Mouse (Mus musculus) heart, embryonic 11.5 days (tissue): ENCODE results near the gene Mag. TPM values are rescaled to one million over a fixed set of nuclear protein-coding genes. Genes with fewer than 3 reads are reported as not detected.

Source experiments
- ATAC-seq: fragments of 200-750 bp; cut with Nextera tagmentation; replicated peaks from 2 replicates; pipeline ENCODE4 v1.8.0; 2017; ENCODE audit warnings: moderate library complexity; ENCODE audit not compliant: insufficient number of reproducible peaks, low FRiP score, low TSS enrichment
- H3K27ac ChIP-seq: fragments of 300-500 bp; sonication (generic); 2 replicates; pipeline ENCODE4 v1.5.1; 2014; ENCODE audit warnings: mild to moderate bottlenecking, low read depth, low read length
- H3K27me3 ChIP-seq: fragments of 300-500 bp; sonication (generic); 2 replicates; pipeline ENCODE4 v1.6.1; 2014; ENCODE audit warnings: mild to moderate bottlenecking, low read length, mixed read lengths; ENCODE audit not compliant: control insufficient read depth, insufficient read depth
- H3K36me3 ChIP-seq: fragments of 300-500 bp; sonication (generic); 2 replicates; pipeline ENCODE4 v1.6.1; 2014; ENCODE audit warnings: mild to moderate bottlenecking, low read length, moderate library complexity, mixed read lengths; ENCODE audit not compliant: control insufficient read depth, insufficient read depth
- H3K4me1 ChIP-seq: fragments of 300-500 bp; sonication (generic); 2 replicates; pipeline ENCODE4 v1.6.1; 2014; ENCODE audit warnings: low read length; ENCODE audit not compliant: control insufficient read depth, insufficient read depth
- H3K4me2 ChIP-seq: fragments of 300-500 bp; sonication (generic); 2 replicates; pipeline ENCODE4 v1.6.1; 2014; ENCODE audit warnings: mild to moderate bottlenecking, moderate library complexity
- H3K4me3 ChIP-seq: fragments of 300-500 bp; sonication (generic); 2 replicates; pipeline ENCODE4 v1.5.1; 2014; ENCODE audit warnings: low read depth, low read length
- H3K9ac ChIP-seq: fragments of 300-500 bp; sonication (generic); 2 replicates; pipeline ENCODE4 v1.6.1; 2014; ENCODE audit warnings: mild to moderate bottlenecking, low read depth, low read length, moderate library complexity
- H3K9me3 ChIP-seq: fragments of 300-500 bp; sonication (generic); replicated peaks from 2 replicates; pipeline ENCODE4 v1.6.1; 2016; ENCODE audit warnings: low read length; ENCODE audit not compliant: control insufficient read depth
- WGBS: fragments of 180-500 bp; shearing (Covaris S2); extraction: QIAGEN DNeasy Blood & Tissue Kit; methylation state at CpG from one replicate; pipeline ENCODE4 v1.1.7; 2014; ENCODE audit not compliant: insufficient replicate concordance; 5-methylcytosine and 5-hydroxymethylcytosine counted together
- polyA plus RNA-seq: library from polyadenylated mRNA; unstranded; fragments of >200 nt; fragmentation: Nextera tagmentation; extraction: Ambion mirVana; gene quantifications from 2 replicates; pipeline ENCODE4 v1.2.1, GENCODE M21; 2014

Gene Mag
- polyA plus RNA-seq, 1 experiment from 2014 or later, result 0.09 TPM

GRCm38 (mm10) chr7:30873083-30873482, 41.6 kb downstream of the Mag start:
- H3K27me3 ChIP-seq, result peaks cover 17% of the 10 kb centered on the region; the same call in 1 of the 2 replicates
- H3K27ac ChIP-seq, result no peak overlapping the region
- no peaks in the 10 kb centered on the region for H3K4me1 ChIP-seq
- no peaks in the 10 kb centered on the region for H3K9me3 ChIP-seq
- no peaks in the 10 kb centered on the region for H3K36me3 ChIP-seq
- WGBS, result 25% methylated on average over 15 of the region's 15 CpGs
- H3K4me2 ChIP-seq, result peak overlapping the region; percentile 42
- no peak overlapping the region for H3K4me3 ChIP-seq
- H3K9ac ChIP-seq, result no peak overlapping the region
- no peak for ATAC-seq

DNA sequence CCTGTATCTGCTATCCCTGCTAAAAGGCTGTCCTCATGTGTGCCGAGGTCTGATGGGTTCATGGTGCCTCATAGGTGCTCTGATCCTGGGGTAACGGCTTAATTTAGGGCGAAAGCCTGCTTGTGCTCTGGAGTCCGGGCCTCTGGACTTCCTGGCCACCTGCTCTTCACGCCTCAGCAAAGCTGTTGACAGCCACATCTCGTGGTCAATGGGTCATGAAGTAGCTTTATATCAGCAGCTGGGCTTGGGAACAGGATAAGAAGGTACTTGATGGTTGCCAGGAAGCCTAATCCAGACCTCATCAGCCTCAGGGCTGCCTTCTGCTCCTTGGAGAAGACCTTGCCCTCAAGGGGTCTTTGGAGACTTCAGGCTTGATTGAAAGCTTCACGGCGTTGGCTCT, 51.3 kb downstream of the Mag start:
- Histone ChIP-seq H3K36me3 (no peaks in the 10 kb centered on the region), H3K4me2 (no peak overlapping the region), H3K4me3 (no peak overlapping the region), H3K9me3 (no peaks in the 10 kb centered on the region), H3K27me3 (peaks cover 30% of the 10 kb centered on the region), H3K27ac (no peak overlapping the region), H3K4me1 (peaks cover 5% of the 10 kb centered on the region; the same call in 1 of the 2 replicates), H3K9ac (no peak overlapping the region)
- 40% methylated on average over 8 of the region's 8 CpGs for WGBS
- ATAC-seq, result no peak

- no peaks in the 10 kb centered on the region for H3K9me3 ChIP-seq
- no peak within 1 kb of the TSS for H3K27ac ChIP-seq
- no peak within 1 kb of the TSS for H3K4me3 ChIP-seq
- H3K27me3 ChIP-seq, result peaks cover 27% of the 10 kb centered on the region
- no peak within 1 kb of the TSS for H3K4me2 ChIP-seq
- 77% methylated on average over 12 of the region's 12 CpGs for WGBS
- ATAC-seq, result no peak
- no peak within 1 kb of the TSS for H3K9ac ChIP-seq
- no peaks in the 10 kb centered on the region for H3K36me3 ChIP-seq
- peaks cover 5% of the 10 kb centered on the region; the same call in 1 of the 2 replicates for H3K4me1 ChIP-seq
These were observed 53.2 kb downstream of the Mag start, which contains the start of gene Ffar1 for GRCm38 (mm10) chr7:30861464-30861863. Gene Ffar1 (minus strand): TSS chr7:30861564.

DNA sequence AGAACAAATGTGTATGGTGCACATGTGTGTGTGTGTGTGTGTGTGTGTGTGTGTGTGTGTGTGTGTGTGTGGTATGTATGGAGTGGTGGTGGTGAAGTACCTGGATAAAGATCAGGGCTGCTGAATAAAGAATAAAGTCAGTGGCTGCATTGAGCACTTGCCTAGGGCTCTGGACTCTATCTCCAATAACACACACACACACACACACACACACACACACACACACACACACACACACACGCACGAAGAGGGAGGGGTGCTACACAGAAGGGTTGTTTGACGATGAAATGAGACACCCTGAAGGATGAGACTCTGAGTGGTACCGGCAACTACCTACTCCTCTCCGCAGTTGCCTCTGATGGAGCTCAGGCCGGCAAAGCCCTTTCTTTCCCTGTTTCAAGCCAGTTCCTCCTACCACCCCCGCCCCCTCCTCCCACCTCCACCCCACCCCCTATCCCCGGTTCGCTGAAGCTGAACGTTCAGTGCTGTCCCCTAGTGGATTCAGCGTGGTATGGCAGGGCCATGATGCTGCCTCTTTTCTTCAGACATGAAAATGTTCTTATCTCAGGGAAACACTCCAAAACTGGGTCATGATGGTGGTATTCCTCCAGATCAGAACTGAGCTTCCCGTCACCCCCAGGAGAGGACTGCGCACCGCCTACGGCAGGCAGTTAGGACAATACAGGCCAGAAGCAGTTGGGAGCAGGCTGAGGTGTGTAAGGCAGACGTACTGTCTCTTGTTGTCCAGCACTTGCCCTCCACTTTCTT, 54.9 kb downstream of the Mag start:
- ATAC-seq, result no peak
- Histone ChIP-seq H3K27me3 (peaks cover 20% of the 10 kb centered on the region), H3K27ac (no peak overlapping the region), H3K4me3 (0 out of 2 replicates have a peak overlapping the region, but pooled peaks have one; percentile 14), H3K9me3 (no peaks in the 10 kb centered on the region), H3K9ac (no peak overlapping the region), H3K4me2 (peak overlapping the region; percentile 39), H3K36me3 (no peaks in the 10 kb centered on the region), H3K4me1 (peaks cover 7% of the 10 kb centered on the region)
- WGBS, result 9% methylated on average over 12 of the region's 16 CpGs

GRCm38 (mm10) chr7:30859290-30859634, 55.4 kb downstream of the Mag start:
- Histone ChIP-seq H3K9me3 (no peaks in the 10 kb centered on the region), H3K27me3 (peaks cover 17% of the 10 kb centered on the region), H3K27ac (no peak overlapping the region), H3K4me3 (no peak overlapping the region), H3K4me1 (peaks cover 12% of the 10 kb centered on the region), H3K9ac (no peak overlapping the region), H3K36me3 (no peaks in the 10 kb centered on the region), H3K4me2 (no peak overlapping the region)
- no peak for ATAC-seq

DNA sequence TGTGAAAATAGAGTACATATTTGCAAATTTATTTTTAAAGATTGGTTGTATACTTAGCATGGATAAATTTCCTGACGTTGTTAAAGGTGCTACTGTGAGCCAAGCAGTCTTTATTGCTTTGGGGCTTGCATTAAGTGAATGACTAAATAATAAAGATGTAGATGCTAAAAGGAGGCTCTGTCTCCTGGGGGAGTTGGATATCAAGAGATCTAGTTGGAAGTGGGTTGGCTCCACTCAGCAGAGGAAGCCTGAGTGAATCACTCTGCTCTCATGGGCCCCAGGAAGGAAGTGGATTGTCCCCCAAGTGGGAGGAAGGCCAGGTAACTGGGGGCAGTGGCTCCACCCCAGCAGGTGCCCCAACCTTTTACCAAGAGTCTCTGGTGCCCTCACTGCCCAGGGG, 56.9 kb downstream of the Mag start:
- WGBS, result 74% methylated on average over 1 of the region's 1 CpGs
- no peak overlapping the region for H3K4me2 ChIP-seq
- H3K4me3 ChIP-seq, result no peak overlapping the region
- peaks cover 8% of the 10 kb centered on the region for H3K4me1 ChIP-seq
- no peak overlapping the region for H3K9ac ChIP-seq
- H3K9me3 ChIP-seq, result no peaks in the 10 kb centered on the region
- H3K27me3 ChIP-seq, result peaks cover 17% of the 10 kb centered on the region
- no peak for ATAC-seq
- no peak overlapping the region for H3K27ac ChIP-seq
- H3K36me3 ChIP-seq, result no peaks in the 10 kb centered on the region

GRCm38 (mm10) chr7:30856078-30856477, 58.6 kb downstream of the Mag start, which contains the start of gene Ffar3:
Gene Ffar3 (minus strand): TSS chr7:30856178.
- ATAC-seq, result no peak
- Histone ChIP-seq H3K27me3 (peaks cover 8% of the 10 kb centered on the region; the same call in 1 of the 2 replicates), H3K4me3 (no peak within 1 kb of the TSS), H3K9me3 (no peaks in the 10 kb centered on the region), H3K9ac (no peak within 1 kb of the TSS), H3K36me3 (no peaks in the 10 kb centered on the region), H3K4me1 (peaks cover 8% of the 10 kb centered on the region), H3K27ac (no peak within 1 kb of the TSS), H3K4me2 (no peak within 1 kb of the TSS)
- WGBS, result 54% methylated on average over 6 of the region's 6 CpGs

- H3K36me3 ChIP-seq, result no peaks in the 10 kb centered on the region
- no peaks in the 10 kb centered on the region for H3K27me3 ChIP-seq
- no peak overlapping the region for H3K4me3 ChIP-seq
- no peak for ATAC-seq
- peaks cover 8% of the 10 kb centered on the region for H3K4me1 ChIP-seq
- H3K9me3 ChIP-seq, result no peaks in the 10 kb centered on the region
- H3K27ac ChIP-seq, result no peak overlapping the region
- no peak overlapping the region for H3K4me2 ChIP-seq
- no peak overlapping the region for H3K9ac ChIP-seq
- WGBS, result 75% methylated on average over 1 of the region's 1 CpGs
These were observed 63.3 kb downstream of the Mag start for GRCm38 (mm10) chr7:30851421-30851820.
